Mouse (Mus musculus) cerebellum, adult 2 months (tissue): ENCODE measurements at regions not wholly inside any gene's neighbourhood (a gene's known extent, or its start where the extent isn't known, plus 50 kb on each side); places are given as distances from the start of the nearest gene placed in this dataset.

Source experiments
- CTCF ChIP-seq: fragments of 200-500 bp; IDR thresholded peaks from 2 replicates; pipeline ENCODE4 v1.5.1; 2011; ENCODE audit warnings: low read depth, mild to moderate bottlenecking, control low read depth, low read length, moderate library complexity, borderline replicate concordance; ENCODE audit not compliant: insufficient read depth
- POLR2A ChIP-seq: fragments of 200-500 bp; IDR thresholded peaks from 2 replicates; pipeline ENCODE4 v1.6.1; 2011; ENCODE audit warnings: low read length, control low read depth, borderline replicate concordance; ENCODE audit not compliant: insufficient read depth

DNA sequence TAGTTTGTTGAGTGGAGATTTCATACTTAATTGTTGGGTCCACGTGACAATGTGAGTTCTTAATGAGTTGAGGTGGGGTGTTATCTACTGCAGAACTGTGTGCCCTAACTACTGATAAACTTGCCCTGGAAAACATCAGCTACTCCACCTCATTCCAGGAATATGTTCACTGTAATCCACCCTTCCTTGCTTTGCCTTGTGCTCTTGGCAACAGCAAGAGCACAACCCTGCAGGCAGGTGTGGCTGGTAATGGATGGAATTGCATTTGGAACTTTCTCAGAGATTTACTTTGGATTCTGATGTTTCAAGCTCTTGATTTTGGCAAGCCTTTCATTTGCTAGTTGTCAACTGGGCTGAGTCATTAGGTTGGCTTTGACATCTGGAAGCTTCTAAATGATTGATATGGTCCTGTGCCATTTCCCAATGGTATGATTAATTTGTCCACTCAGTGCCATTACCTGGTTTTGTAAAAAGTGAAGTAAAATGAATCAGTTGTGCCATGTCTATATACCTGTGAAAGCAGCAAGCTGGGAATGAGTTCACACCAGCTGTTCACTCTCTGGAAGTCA, 175.6 kb downstream of the Slc39a8 start:
- TF ChIP-seq CTCF (no peak), POLR2A (no peak)
